Mouse (Mus musculus) heart, embryonic 16.5 days (tissue): ENCODE results near the gene Rfc5. TPM values are rescaled to one million over a fixed set of nuclear protein-coding genes. Genes with fewer than 3 reads are reported as not detected.
A peak's percentile ranks its signal among the peaks of the same experiment; 100 is the strongest.
"Not testable (repeated sequence)": the region's sequence is repeated elsewhere in the genome, so short reads cannot be mapped to it uniquely, and the experiment has no call there.

Source experiments
- ATAC-seq: fragments of 200-750 bp; cut with Nextera tagmentation; replicated peaks from 2 replicates; pipeline ENCODE4 v1.8.0; 2017; ENCODE audit warnings: moderate number of reproducible peaks; ENCODE audit not compliant: insufficient read depth, low FRiP score; ENCODE audit errors: extremely low read depth
- H3K27ac ChIP-seq: fragments of 300-500 bp; sonication (generic); 2 replicates; pipeline ENCODE4 v1.5.1; 2014; ENCODE audit warnings: mild to moderate bottlenecking, low read length, control low read depth, moderate library complexity
- H3K27me3 ChIP-seq: fragments of 300-500 bp; sonication (generic); 2 replicates; pipeline ENCODE4 v1.6.1; 2014; ENCODE audit warnings: low read length, mixed read lengths; ENCODE audit not compliant: control insufficient read depth, insufficient read depth
- H3K36me3 ChIP-seq: fragments of 300-500 bp; sonication (generic); 2 replicates; pipeline ENCODE4 v1.6.1; 2014; ENCODE audit not compliant: control insufficient read depth, insufficient read depth
- H3K4me1 ChIP-seq: fragments of 300-500 bp; sonication (generic); 2 replicates; pipeline ENCODE4 v1.6.1; 2014; ENCODE audit warnings: low read length, mixed read lengths; ENCODE audit not compliant: control insufficient read depth, insufficient read depth
- H3K4me2 ChIP-seq: fragments of 300-500 bp; sonication (generic); 2 replicates; pipeline ENCODE4 v1.6.1; 2014; ENCODE audit warnings: low read depth, mild to moderate bottlenecking, control low read depth, low read length
- H3K4me3 ChIP-seq: fragments of 300-500 bp; sonication (generic); 2 replicates; pipeline ENCODE4 v1.5.1; 2014; ENCODE audit warnings: mild to moderate bottlenecking, control low read depth, low read length
- H3K9ac ChIP-seq: fragments of 300-500 bp; sonication (generic); 2 replicates; pipeline ENCODE4 v1.6.1; 2014; ENCODE audit warnings: low read length, control low read depth
- H3K9me3 ChIP-seq: fragments of 300-500 bp; sonication (generic); replicated peaks from 2 replicates; pipeline ENCODE4 v1.6.1; 2016; ENCODE audit warnings: low read length; ENCODE audit not compliant: control insufficient read depth
- WGBS: fragments of 180-500 bp; shearing (Covaris S2); extraction: QIAGEN DNeasy Blood & Tissue Kit; methylation state at CpG from one replicate; pipeline ENCODE4 v1.1.7; 2014; 5-methylcytosine and 5-hydroxymethylcytosine counted together
- polyA plus RNA-seq: library from polyadenylated mRNA; unstranded; fragments of >200 nt; fragmentation: Nextera tagmentation; extraction: Ambion mirVana; gene quantifications from 2 replicates; pipeline ENCODE4 v1.2.1, GENCODE M21; 2015

The Rfc5 gene
- polyA plus RNA-seq, 1 experiment from 2014 or later, result 69.4 TPM

- H3K27ac ChIP-seq, H3K9ac ChIP-seq, H3K36me3 ChIP-seq, H3K4me3 ChIP-seq, H3K9me3 ChIP-seq, H3K4me1 ChIP-seq, ATAC-seq, H3K27me3 ChIP-seq, H3K4me2 ChIP-seq: not testable (repeated sequence)
- WGBS, result 86% methylated on average over 2 of the region's 2 CpGs
Observed at GRCm38 (mm10) chr5:117404671-117405070, 15.8 kb upstream of the Rfc5 start.

- Histone ChIP-seq H3K27ac (no peak overlapping the region), H3K4me2 (no peak overlapping the region), H3K9me3 (0 out of 2 replicates have a peak, but pooled peaks cover 2% of the 10 kb centered on the region), H3K4me1 (no peaks in the 10 kb centered on the region), H3K4me3 (no peak overlapping the region), H3K27me3 (no peaks in the 10 kb centered on the region), H3K36me3 (no peaks in the 10 kb centered on the region), H3K9ac (no peak overlapping the region)
- WGBS, result 79% methylated on average over 8 of the region's 8 CpGs
- no peak for ATAC-seq
Observed at GRCm38 (mm10) chr5:117403609-117404008, 14.8 kb upstream of the Rfc5 start.

- Histone ChIP-seq H3K9ac (no peak overlapping the region), H3K27ac (no peak overlapping the region), H3K36me3 (no peaks in the 10 kb centered on the region), H3K27me3 (no peaks in the 10 kb centered on the region), H3K4me3 (no peak overlapping the region), H3K4me1 (no peaks in the 10 kb centered on the region), H3K4me2 (no peak overlapping the region), H3K9me3 (no peaks in the 10 kb centered on the region)
- ATAC-seq, result no peak
- 74% methylated on average over 9 of the region's 9 CpGs for WGBS
Observed at GRCm38 (mm10) chr5:117399281-117399680, 10.4 kb upstream of the Rfc5 start.

- no peak overlapping the region for H3K27ac ChIP-seq
- no peak for ATAC-seq
- 60% methylated on average over 4 of the region's 5 CpGs for WGBS
Observed at GRCm38 (mm10) chr5:117398007-117398550, 9.2 kb upstream of the Rfc5 start.

GRCm38 (mm10) chr5:117397371-117397770 lies 8.5 kb upstream of the Rfc5 start:
- H3K4me1 ChIP-seq, result no peaks in the 10 kb centered on the region
- ATAC-seq, result no peak
- 71% methylated on average over 6 of the region's 6 CpGs for WGBS
- H3K4me2 ChIP-seq, result no peak overlapping the region
- no peaks in the 10 kb centered on the region for H3K27me3 ChIP-seq
- no peaks in the 10 kb centered on the region for H3K36me3 ChIP-seq
- 0 out of 2 replicates have a peak, but pooled peaks cover 2% of the 10 kb centered on the region for H3K9me3 ChIP-seq
- no peak overlapping the region for H3K27ac ChIP-seq
- no peak overlapping the region for H3K9ac ChIP-seq
- H3K4me3 ChIP-seq, result no peak overlapping the region

More at GRCm38 (mm10) chr5:117398007-117398550, 9.2 kb upstream of the Rfc5 start:
- no peaks in the 10 kb centered on the region for H3K36me3 ChIP-seq
- H3K27me3 ChIP-seq, result no peaks in the 10 kb centered on the region
- no peak overlapping the region for H3K9ac ChIP-seq
- H3K9me3 ChIP-seq, result 0 out of 2 replicates have a peak, but pooled peaks cover 2% of the 10 kb centered on the region
- no peak overlapping the region for H3K4me3 ChIP-seq
- no peaks in the 10 kb centered on the region for H3K4me1 ChIP-seq
- no peak overlapping the region for H3K4me2 ChIP-seq

GRCm38 (mm10) chr5:117396596-117397014 lies 7.8 kb upstream of the Rfc5 start:
- no peak for ATAC-seq
- Histone ChIP-seq H3K9me3 (0 out of 2 replicates have a peak, but pooled peaks cover 2% of the 10 kb centered on the region), H3K4me1 (no peaks in the 10 kb centered on the region), H3K36me3 (no peaks in the 10 kb centered on the region), H3K9ac (no peak overlapping the region), H3K27me3 (no peaks in the 10 kb centered on the region), H3K27ac (no peak overlapping the region), H3K4me3 (no peak overlapping the region), H3K4me2 (no peak overlapping the region)
- 68% methylated on average over 6 of the region's 6 CpGs for WGBS

GRCm38 (mm10) chr5:117395834-117396233 lies 7.0 kb upstream of the Rfc5 start:
- 77% methylated on average over 5 of the region's 5 CpGs for WGBS
- Histone ChIP-seq H3K27me3 (no peaks in the 10 kb centered on the region), H3K4me3 (no peak overlapping the region), H3K27ac (no peak overlapping the region), H3K4me1 (no peaks in the 10 kb centered on the region), H3K9me3 (peaks cover 8% of the 10 kb centered on the region; the same call in 1 of the 2 replicates), H3K9ac (no peak overlapping the region), H3K4me2 (no peak overlapping the region), H3K36me3 (no peaks in the 10 kb centered on the region)
- no peak for ATAC-seq

GRCm38 (mm10) chr5:117390895-117391294 lies 2.0 kb upstream of the Rfc5 start:
- Histone ChIP-seq H3K4me3 (no peak overlapping the region), H3K27ac (no peak overlapping the region), H3K9ac (no peak overlapping the region), H3K36me3 (no peaks in the 10 kb centered on the region), H3K9me3 (peaks cover 8% of the 10 kb centered on the region; the same call in 1 of the 2 replicates), H3K27me3 (no peaks in the 10 kb centered on the region), H3K4me1 (peaks cover 6% of the 10 kb centered on the region), H3K4me2 (no peak overlapping the region)
- no peak for ATAC-seq
- WGBS, result 81% methylated on average over 1 of the region's 1 CpGs

- peak; percentile 18; the same call in 1 of the 2 replicates for ATAC-seq
- H3K9me3 ChIP-seq, result peaks cover 5% of the 10 kb centered on the region; the same call in 1 of the 2 replicates
- peak overlapping the region; percentile 81 for H3K4me3 ChIP-seq
- peak overlapping the region; percentile 76 for H3K4me2 ChIP-seq
- H3K27ac ChIP-seq, result no peak overlapping the region
- H3K4me1 ChIP-seq, result peaks cover 6% of the 10 kb centered on the region
- peak overlapping the region; percentile 89 for H3K9ac ChIP-seq
- no peaks in the 10 kb centered on the region for H3K27me3 ChIP-seq
- 7% methylated on average over 16 of the region's 16 CpGs for WGBS
- peaks cover 8% of the 10 kb centered on the region for H3K36me3 ChIP-seq
Observed at GRCm38 (mm10) chr5:117388296-117388751, 523 bp downstream of the Rfc5 start.
